Mouse (Mus musculus): ENCODE measurements around the gene Ggta1. TPM values are rescaled to one million over a fixed set of nuclear protein-coding genes. Genes with fewer than 3 reads are reported as not detected.

Ggta1 gene
- polyA plus RNA-seq, 1 experiment from 2014 or later = 16.2 TPM

DNA sequence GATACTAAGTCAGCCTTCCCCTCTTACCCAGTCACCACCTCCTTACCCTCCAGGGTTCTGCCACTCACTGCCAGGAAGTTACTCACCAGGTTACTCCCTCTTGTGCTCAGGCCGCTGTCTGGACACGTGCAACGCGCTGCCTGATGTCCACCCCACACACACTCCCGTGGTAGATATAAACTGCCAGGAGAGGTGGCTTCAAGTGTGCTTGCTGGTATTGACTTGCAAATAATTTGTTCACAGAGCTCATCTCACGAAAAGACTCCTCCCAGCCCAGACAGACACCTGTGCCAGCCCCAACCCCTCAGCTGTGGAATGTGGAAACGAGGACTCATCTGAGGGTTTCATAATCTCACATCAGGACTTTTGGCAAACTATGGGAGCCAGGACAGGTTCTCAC is 17.4 kb downstream of the Ggta1 start:
- DNase-seq (ENCODE audit: low spot score) (no peak), ATAC-seq (replicated peaks; ENCODE audit: low FRiP score, low read depth) (no peak)
- Histone ChIP-seq H3K4me1 (replicated peaks; ENCODE audit: insufficient read depth, low read length) (peaks cover 70% of the 10 kb centered on the region), H3K4me2 (ENCODE audit: low read length) (no peak overlapping the region), H3K36me3 (ENCODE audit: insufficient read depth, low read length) (no peaks in the 10 kb centered on the region), H3K27ac (peak overlapping the region; percentile 63; the same call in 1 of the 2 replicates), H3K4me3 (replicated peaks; ENCODE audit: low read depth, low read length) (no peak overlapping the region), H3K9me3 (replicated peaks; ENCODE audit: low read length) (no peaks in the 10 kb centered on the region), H3K27me3 (ENCODE audit: insufficient read depth, low read length) (no peaks in the 10 kb centered on the region), H3K9ac (ENCODE audit: low read depth, low read length) (no peak overlapping the region)
- 50% methylated on average over 7 of the region's 7 CpGs for WGBS
- TF ChIP-seq CTCF (IDR thresholded peaks at IDR 0.05; ENCODE audit: low read depth) = no peak

DNA sequence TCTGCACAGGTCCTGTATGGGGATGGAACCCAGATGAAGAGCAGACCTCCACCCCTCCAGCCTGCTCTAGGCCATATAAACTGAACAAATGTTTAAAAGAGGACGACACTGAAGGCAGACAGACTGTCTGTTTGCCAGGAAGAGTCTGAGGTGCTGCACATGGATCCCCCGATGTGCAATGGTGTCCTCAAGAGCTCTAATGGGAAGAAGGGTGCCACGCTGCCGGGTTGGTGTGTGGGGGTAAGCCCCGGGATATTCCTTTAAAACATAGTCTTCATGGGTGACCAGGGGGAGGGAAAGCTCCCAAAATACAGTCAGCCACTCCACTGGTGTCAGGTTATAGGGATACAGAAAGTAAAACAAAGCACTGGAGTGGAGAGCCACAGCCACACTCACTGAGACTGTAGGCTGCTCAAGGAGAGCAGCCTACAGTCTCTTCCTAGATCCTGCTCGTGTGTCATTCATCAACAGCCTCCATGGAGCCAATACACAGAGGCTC is 18.2 kb downstream of the Ggta1 start:
- TF ChIP-seq CTCF (IDR thresholded peaks at IDR 0.05; ENCODE audit: low read depth) = no peak
- peak overlapping the region; percentile 8; the same call in 1 of the 2 replicates for H3K4me2 ChIP-seq (ENCODE audit: low read length)
- no peak for ATAC-seq (replicated peaks; ENCODE audit: low FRiP score, low read depth)
- peak overlapping the region; percentile 77 for H3K27ac ChIP-seq
- H3K4me1 ChIP-seq (replicated peaks; ENCODE audit: insufficient read depth, low read length) = peaks cover 71% of the 10 kb centered on the region
- H3K9ac ChIP-seq (ENCODE audit: low read depth, low read length) = no peak overlapping the region
- H3K9me3 ChIP-seq (replicated peaks; ENCODE audit: low read length) = no peaks in the 10 kb centered on the region
- peak; percentile 61 for DNase-seq (ENCODE audit: low spot score)
- 39% methylated on average over 6 of the region's 6 CpGs for WGBS
- no peaks in the 10 kb centered on the region for H3K36me3 ChIP-seq (ENCODE audit: insufficient read depth, low read length)
- no peaks in the 10 kb centered on the region for H3K27me3 ChIP-seq (ENCODE audit: insufficient read depth, low read length)
- no peak overlapping the region for H3K4me3 ChIP-seq (replicated peaks; ENCODE audit: low read depth, low read length)

DNA sequence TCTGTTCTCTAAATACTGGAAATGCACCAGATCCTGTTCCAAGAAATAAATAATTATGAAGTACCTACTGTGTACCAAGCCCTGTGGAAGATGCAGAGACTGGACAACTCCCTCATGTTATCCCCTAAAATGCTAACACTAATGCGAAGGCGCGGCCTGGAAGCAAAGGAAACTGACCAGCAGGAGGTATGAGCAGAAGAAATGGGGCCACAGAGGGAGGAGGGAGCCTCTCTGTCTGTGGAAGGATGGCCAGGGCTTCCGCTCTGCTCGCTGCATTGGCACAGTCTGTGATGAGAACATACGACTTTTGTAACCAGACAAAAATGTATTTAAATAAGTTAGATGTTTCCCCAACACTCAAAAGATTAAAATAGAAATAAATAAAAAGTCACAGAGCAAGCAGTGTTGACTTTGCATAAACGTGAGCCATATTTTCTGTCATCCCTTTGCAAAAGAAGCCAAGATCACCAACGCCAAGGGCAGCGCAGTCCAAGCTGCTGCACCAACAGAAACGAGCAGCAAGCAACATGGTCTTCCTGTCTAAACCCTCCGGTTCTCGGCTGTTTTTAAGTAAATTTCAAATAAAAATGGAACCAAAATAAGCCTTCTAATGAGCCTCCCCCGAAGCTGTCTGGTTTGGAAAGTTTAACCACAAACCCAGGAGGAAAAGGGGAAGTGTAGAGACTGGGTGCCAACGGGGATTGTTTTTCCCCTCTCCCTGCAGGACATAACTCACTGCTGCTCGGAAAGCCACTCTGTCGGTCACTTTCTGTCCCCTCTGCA is 18.9 kb downstream of the Ggta1 start:
- no peak for TF ChIP-seq CTCF (IDR thresholded peaks at IDR 0.05; ENCODE audit: low read depth)
- DNase-seq (ENCODE audit: low spot score) (no peak), ATAC-seq (replicated peaks; ENCODE audit: low FRiP score, low read depth) (no peak)
- Histone ChIP-seq H3K4me2 (ENCODE audit: low read length) (peak overlapping the region; percentile 8; the same call in 1 of the 2 replicates), H3K36me3 (ENCODE audit: insufficient read depth, low read length) (no peaks in the 10 kb centered on the region), H3K27ac (peak overlapping the region; percentile 77), H3K9me3 (replicated peaks; ENCODE audit: low read length) (no peaks in the 10 kb centered on the region), H3K4me3 (replicated peaks; ENCODE audit: low read depth, low read length) (no peak overlapping the region), H3K9ac (ENCODE audit: low read depth, low read length) (no peak overlapping the region), H3K27me3 (ENCODE audit: insufficient read depth, low read length) (no peaks in the 10 kb centered on the region), H3K4me1 (replicated peaks; ENCODE audit: insufficient read depth, low read length) (peaks cover 65% of the 10 kb centered on the region)
- 44% methylated on average over 16 of the region's 16 CpGs for WGBS

DNA sequence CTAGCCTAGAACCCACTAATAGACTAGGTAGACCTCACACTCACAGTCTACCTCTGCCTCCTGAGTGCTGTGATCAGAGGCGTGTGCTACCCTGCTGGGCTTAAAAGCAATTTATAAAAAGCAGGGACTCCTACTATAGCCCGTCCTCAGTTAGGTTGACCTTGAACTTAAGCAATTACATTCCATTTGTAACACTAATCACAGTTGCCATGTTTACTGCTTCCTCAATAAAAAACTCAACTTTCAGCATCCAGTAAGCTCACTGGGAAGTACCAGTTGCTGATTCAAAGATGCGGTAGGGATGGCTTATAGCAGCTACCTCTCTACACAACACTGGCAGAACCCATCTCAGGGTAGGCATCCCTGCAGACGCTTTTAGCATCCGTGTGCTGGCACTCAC is 19.7 kb downstream of the Ggta1 start:
- Histone ChIP-seq H3K4me3 (replicated peaks; ENCODE audit: low read depth, low read length) (no peak overlapping the region), H3K27me3 (ENCODE audit: insufficient read depth, low read length) (no peaks in the 10 kb centered on the region), H3K9ac (ENCODE audit: low read depth, low read length) (no peak overlapping the region), H3K4me1 (replicated peaks; ENCODE audit: insufficient read depth, low read length) (peaks cover 60% of the 10 kb centered on the region), H3K4me2 (ENCODE audit: low read length) (no peak overlapping the region), H3K27ac (no peak overlapping the region), H3K9me3 (replicated peaks; ENCODE audit: low read length) (no peaks in the 10 kb centered on the region), H3K36me3 (ENCODE audit: insufficient read depth, low read length) (no peaks in the 10 kb centered on the region)
- TF ChIP-seq CTCF (IDR thresholded peaks at IDR 0.05; ENCODE audit: low read depth) = no peak
- DNase-seq (ENCODE audit: low spot score) = peak; percentile 61
- no peak for ATAC-seq (replicated peaks; ENCODE audit: low FRiP score, low read depth)
- WGBS = 56% methylated on average over 5 of the region's 5 CpGs

DNA sequence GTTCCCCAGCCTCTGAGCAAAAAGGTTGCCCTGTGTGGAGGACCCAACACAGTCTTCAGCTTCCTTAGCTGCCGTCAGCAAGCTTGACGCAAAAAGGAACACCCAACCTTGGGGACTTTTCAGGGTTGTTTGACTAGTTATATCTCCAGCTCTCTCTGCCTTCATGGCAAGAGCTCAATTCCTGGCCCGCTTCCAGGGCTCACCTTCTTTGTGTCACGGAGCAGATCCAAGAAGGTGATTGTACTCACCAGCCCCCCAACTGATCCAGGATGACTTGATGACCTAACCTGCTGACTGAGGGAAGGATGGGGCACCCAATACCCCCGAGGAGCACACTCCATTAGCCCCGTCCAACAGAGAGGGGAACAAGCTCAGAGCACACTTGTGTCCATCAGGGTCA is 21.0 kb downstream of the Ggta1 start:
- WGBS = 78% methylated on average over 6 of the region's 6 CpGs
- no peaks in the 10 kb centered on the region for H3K9me3 ChIP-seq (replicated peaks; ENCODE audit: low read length)
- H3K27me3 ChIP-seq (ENCODE audit: insufficient read depth, low read length) = no peaks in the 10 kb centered on the region
- no peaks in the 10 kb centered on the region for H3K36me3 ChIP-seq (ENCODE audit: insufficient read depth, low read length)
- no peak for ATAC-seq (replicated peaks; ENCODE audit: low FRiP score, low read depth)
- H3K4me1 ChIP-seq (replicated peaks; ENCODE audit: insufficient read depth, low read length) = peaks cover 48% of the 10 kb centered on the region
- TF ChIP-seq CTCF (IDR thresholded peaks at IDR 0.05; ENCODE audit: low read depth) = no peak
- no peak overlapping the region for H3K9ac ChIP-seq (ENCODE audit: low read depth, low read length)
- DNase-seq (ENCODE audit: low spot score) = no peak
- H3K27ac ChIP-seq = no peak overlapping the region
- H3K4me3 ChIP-seq (replicated peaks; ENCODE audit: low read depth, low read length) = no peak overlapping the region
- H3K4me2 ChIP-seq (ENCODE audit: low read length) = no peak overlapping the region

DNA sequence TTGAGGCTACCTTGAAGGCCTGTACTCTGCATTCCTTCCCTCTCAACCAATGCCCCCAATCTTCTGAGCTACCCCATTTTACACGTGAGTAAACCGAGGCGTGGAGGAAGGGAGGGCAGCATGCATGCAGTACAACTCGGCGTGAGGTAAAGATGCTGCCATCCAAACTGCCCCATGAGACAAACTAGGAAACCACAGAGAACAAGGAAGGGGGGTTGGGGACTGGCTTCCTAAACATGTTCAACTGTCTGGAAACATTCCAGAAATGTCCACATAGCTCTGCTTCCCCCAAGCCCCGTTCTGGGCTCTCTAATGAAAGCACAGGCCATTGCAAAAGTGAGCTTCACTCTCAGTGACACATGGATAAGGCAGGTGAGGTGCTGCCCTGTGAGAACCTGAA is 21.6 kb downstream of the Ggta1 start:
- no peak overlapping the region for H3K27ac ChIP-seq

More for the DNA sequence above, 21.6 kb downstream of the Ggta1 start:
- H3K36me3 ChIP-seq (ENCODE audit: insufficient read depth, low read length) = no peaks in the 10 kb centered on the region
- peak; percentile 47 for DNase-seq (ENCODE audit: low spot score)
- H3K4me1 ChIP-seq (replicated peaks; ENCODE audit: insufficient read depth, low read length) = peaks cover 42% of the 10 kb centered on the region
- WGBS = 64% methylated on average over 6 of the region's 6 CpGs
- no peak for TF ChIP-seq CTCF (IDR thresholded peaks at IDR 0.05; ENCODE audit: low read depth)
- H3K4me3 ChIP-seq (replicated peaks; ENCODE audit: low read depth, low read length) = no peak overlapping the region
- H3K9ac ChIP-seq (ENCODE audit: low read depth, low read length) = no peak overlapping the region
- no peak overlapping the region for H3K4me2 ChIP-seq (ENCODE audit: low read length)
- no peaks in the 10 kb centered on the region for H3K27me3 ChIP-seq (ENCODE audit: insufficient read depth, low read length)
- no peaks in the 10 kb centered on the region for H3K9me3 ChIP-seq (replicated peaks; ENCODE audit: low read length)
- no peak for ATAC-seq (replicated peaks; ENCODE audit: low FRiP score, low read depth)
